Mouse (Mus musculus): ENCODE measurements around the gene Sgsm2.

Sgsm2 gene

DNA sequence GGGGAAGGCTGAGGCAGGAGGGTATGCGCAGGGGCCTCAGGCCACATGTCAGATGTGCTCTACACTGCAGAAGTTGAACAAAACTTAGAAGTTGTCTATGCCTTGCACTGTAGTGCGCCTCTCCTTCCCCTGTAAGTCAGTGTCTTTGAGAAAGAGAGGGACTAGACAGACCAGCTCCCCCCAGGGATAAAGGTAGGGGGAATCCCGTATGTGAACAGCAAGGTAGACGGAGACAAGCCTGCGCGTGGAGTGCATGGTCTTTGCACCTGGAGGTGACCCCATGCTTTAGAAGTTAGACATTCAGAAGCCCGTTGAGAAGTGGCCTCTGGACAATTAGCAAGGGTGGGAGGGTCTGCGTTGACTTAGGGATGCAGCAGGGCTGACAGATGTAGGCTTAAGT, 56.1 kb downstream of the Sgsm2 start:
- DNase-seq = no peak

DNA sequence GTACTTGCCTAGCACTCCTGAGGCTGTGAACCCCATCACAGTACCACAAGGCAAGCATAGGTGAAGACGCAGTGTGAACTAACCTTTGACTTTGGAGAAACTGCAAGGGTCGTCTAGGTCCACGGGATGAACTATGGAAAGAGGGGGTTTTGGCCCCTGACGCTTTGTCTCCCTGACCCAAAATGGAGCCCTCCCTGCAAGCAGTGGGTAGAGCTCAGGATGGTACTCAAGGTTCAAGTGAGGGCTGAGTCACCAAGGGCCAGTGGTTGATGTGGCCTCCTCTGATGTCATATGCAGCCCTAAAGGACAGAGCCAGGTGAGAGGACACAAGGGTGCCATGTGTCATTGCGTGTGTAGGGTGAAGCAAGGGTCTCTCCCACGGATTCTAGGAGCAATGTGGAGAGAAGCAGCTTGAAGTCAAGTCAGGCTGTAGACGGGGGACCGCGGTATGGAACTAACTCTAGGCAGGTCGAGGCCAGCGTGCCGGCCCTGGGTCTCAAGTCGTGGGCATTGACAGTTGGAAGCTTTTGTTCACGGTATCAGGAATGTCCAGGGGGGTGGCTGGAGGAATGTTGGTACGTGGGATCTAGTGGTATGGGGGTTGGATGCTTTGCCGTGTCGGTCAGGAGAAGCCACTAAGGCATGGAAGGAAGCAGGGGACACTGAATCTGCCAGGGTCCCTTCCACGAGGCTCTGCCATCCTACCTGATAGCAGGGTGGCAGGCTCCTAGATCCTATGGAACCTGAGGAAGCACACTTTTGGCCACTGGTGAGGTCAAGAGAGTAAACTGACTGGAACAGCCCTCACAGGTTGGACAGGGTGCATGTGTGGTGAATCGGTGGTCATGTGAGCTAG, 56.8 kb downstream of the Sgsm2 start:
- DNase-seq = no peak

DNA sequence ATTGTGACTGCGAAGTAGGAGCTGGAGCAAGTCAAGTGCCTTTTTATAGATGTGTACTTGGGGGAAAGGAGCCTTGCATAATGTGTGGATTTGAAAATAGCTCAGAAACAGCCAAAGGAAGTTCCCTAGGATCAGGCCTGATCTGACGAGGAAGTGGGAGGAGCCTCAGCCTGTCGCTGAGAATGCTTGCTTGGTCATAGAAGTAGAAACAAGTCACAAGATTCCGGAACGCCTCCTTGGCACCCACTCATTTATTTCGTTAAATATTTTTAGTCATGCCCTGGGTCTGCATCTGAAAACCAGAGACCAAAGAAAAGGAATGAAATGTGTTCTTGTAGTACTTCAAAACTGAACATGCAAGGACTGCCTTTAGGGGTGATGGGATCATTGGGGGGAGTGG, 57.9 kb downstream of the Sgsm2 start:
- peak; percentile 78 to 81 for DNase-seq

DNA sequence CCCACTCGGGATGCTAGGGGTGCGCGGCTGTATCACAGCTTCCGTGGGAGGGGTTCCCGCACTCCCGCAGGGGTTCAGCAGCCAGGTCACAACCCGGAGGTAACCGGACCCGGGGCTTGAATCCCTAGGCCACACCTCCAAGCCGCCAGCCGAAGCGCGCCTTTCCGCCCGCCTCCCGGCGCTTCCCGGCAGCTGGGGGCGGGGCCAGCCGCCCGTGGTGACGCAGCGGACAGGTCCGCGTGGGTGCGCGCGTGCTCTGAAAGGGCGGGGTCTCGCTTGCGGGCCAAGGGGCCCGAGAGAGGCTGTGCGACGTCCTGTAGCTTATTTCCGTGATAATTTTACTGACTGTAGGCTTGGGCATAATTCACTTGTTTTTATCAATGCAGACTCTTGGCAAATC, 58.4 kb downstream of the Sgsm2 start:
- peak; percentile 97 to 98 for DNase-seq

DNA sequence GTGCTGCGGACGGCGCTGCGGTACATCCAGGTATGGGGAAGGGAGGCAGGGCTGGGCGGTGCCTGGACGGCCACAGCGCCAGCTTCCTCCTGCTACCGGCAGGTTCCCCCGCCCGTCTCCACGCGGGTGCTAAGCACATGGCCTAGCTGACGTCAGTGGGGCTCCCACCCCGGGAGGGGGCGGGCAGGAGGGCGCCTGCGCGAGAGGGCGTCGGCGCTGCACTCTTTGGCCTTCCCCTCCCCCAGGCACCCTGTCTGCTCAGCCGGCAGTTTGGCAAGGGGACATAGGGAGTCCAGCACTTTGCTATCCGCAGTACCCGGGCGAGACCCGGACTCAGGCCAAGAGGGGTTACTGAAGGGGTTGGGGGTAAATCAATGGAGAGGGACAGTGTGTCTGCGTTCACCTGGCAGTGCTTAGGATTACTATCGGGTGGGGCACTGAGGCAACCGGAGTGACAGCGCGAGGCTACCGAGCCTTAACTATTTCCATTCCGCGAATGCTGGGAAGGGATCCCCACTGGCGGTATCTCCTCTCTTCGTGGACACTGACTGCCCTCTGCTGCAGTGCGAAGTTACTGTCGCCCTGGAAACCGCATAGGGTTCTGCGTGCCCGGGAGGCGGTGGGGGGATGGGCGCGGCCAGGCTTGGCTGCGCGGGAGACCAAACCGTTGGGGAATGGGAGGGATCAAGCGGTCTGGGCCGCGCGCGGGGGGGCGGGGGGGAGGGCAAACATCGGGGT, 59.0 kb downstream of the Sgsm2 start:
- peak; percentile 99 for DNase-seq

DNA sequence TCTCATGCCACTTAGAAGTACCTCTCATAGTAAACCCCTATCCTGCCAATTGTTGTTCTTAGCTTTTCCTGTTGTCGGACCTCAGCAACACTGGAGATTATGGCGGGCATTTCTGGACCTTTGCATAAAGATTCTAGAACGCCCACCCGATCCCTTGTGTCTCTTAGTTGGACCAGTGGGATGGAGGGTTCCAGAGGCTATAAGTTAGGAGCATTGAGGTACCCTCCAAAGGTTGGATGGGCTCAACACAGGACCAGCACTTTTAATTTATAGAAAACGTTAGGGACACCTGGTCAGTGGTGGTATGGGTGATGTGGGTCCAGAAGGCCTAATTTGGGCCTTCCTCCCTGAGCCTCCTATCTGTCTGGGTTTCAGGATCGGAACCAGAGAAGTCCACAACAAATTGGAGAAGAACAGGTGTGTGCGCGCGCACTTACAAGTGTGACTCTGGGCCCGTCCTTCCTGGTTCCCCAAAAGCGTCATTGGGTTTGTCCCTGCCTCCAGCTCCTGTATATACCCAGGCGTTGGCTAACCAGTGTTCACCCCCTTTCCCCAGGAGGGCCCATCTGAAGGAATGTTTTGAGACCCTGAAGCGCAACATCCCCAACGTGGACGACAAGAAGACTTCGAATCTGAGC, 59.7 kb downstream of the Sgsm2 start:
- DNase-seq = no peak

DNA sequence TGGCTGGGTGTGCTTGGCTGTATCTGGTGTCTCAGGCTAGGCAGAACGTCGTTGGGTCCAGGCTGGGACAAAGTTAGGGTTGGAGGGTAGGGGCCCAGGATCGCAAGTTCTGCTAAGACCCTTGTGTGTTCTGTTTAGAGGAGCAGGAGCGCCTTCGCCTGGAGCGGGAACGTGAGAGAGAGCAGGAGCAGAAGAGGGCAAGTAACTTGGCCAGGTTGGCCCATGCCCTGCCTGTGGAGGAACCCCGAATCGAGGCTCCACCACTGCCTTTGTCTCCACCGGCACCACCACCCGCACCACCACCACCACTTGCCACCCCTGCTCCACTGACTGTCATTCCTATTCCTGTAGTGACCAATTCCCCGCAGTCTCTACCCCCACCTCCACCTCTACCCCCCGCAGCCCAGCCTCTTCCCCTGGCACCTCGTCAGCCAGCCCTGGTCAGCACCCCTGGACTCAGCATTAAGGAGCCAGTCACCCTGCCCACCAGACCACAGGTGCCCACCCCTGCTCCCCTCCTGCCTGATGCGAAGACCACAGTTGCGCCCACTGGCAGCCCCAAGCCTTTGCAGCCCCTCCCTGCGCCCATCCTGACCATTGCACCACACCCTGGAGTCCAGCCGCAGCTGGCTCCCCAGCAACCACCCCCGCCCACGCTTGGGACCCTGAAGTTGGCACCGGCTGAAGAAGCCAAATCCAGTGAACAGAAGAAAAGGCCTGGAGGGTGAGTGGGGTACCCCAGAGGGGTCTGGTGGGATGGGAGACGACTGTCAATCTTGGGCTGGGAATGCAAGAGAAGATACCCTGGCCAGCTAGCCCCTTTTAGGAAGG, 60.4 kb downstream of the Sgsm2 start:
- DNase-seq = peak in 1 of 2 experiments; percentile 5

DNA sequence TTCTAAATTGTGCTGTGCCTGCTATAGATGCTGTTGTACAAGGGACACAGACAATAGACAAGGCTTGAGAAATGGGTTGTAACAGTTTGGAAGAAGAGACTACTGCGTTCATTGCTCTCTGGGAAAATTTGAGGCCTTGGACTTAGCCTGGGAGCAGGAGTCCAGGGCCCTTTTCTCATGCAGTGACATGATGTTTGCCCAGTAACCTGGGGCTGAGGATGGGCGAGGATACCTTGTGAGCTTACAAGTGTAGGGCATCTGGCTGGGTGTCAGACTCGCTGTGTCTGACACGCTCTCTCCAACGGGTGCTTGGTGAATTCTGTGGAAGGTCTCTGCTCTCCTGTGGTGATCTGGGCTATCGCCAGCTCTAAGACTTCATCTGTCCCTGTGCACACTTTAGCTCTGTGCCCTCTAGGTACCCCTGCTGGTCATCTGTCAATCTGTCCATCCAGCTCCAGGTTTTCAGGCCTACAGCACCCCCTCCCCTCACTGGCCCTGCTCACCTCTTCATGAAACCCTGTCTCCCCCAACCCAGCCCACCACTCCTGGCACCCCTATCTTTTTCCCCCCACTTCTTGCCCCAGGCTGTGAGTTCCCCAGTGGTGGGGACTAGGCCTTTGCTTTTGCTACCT, 61.2 kb downstream of the Sgsm2 start:
- no peak for DNase-seq

DNA sequence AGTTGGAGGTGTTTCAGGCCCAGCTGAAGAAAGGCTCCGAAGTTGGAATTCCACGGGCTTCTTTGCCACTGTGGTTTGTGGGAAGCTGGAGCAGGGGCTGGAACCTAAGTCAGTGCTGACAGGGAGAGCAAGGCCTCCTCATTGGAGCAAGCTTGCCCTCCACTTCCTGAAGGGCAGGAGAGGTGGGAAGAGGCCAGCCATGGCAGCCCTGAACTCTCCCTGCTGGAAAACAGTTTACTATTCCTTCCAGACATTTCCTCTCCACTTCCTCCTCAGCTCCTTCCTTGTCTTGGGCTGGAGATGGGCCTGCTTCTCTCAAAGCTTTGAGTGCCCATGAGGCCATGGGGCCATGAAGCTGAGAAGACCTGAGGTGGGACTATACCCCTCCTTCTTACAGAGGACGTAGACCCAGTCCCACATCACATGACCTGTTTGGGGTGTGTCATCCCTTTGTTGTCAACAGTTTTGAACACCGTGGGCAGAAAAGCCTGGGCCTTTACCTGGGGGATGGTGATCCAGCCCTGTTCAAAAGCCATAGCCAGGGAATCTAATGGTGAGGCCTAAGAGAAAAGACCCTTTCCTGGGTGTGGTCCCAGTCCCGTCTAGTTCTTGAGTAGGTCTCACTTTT, 62.1 kb downstream of the Sgsm2 start:
- no peak for DNase-seq

DNA sequence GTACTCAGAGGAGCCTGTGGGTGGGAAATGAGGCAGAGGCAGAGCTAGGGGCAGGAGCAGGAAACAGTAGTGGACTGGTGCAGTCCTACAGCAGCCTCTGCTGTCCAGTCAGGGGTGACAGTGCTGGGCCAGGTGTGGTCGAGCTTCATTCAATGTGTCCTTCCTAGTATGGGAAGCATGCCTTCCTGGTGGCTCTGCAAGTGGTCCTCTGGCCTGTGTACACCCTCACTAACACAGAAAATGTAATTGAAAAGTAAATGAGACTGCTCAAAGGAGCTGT, 62.6 kb downstream of the Sgsm2 start:
- DNase-seq = no peak

DNA sequence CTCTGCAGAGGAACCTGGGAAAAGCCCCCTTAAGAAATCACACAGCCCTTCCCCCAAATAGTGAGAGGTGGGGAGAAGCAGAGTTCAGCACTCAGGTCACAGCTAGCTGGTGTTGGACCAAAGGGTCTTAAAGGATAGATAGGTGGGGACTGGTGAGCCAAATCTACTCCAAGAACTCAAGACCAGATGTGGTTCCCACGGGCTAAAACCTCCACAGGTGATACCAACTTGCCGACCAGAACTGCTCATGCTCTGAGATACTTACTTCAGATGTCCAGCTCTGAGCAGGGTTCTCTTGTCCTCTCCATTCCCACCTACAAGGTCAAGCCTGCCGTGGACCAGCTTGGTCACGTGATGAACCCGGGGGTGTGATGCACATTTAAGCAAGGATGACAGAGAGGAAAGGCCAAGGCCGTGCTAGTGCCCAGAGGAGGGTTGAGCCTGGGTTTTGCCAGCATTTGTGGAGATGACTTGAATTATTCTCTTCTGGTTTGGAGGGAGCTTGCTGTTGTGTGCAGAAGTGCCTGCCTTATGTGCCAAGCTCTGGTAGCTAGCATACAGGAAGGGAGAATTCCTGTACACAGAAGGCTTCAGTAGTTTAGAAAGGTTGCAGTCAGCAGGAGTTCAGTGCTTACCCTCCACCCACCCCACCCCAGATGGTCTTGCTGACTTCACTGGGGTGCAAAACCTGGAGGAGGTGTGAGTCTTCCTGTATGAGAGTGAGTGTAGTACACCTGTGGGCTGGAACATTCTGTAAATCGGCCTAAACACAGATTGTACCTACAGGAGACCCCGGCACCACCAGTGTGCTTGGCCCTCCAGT, 63.1 kb downstream of the Sgsm2 start:
- peak in 1 of 2 experiments; percentile 10 for DNase-seq

DNA sequence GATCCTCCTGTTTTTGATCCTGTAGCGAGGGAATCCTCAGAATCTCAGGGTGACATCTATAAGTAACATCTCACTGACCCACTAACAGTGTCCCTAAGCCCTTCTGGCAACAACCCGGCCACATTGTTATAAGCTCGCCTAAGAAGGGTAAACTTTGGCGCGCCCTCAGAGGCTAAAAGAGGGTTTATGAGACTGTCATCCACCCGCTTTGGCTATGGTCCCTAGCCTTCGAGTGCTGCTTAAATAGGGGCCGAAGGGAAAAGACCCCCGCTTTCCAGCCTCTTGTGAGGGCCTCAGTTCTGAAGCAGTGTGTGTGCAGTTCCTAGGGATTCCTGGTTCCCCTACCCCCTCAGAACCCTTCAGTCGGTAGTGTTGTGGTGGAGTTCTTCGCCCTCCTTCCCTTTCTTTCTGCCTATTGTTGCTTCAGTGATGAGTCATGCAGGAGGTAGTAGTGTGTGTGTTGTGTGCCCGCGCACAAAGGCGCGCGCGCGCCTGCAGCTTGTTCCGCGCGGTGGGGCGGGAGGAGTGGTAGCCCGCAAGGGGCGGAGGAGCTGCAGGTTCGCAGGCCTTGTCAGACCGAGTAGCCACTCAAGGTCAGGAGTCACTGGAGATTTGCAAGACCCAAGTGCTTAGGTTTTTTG, 64.2 kb downstream of the Sgsm2 start:
- DNase-seq = peak; percentile 76

DNA sequence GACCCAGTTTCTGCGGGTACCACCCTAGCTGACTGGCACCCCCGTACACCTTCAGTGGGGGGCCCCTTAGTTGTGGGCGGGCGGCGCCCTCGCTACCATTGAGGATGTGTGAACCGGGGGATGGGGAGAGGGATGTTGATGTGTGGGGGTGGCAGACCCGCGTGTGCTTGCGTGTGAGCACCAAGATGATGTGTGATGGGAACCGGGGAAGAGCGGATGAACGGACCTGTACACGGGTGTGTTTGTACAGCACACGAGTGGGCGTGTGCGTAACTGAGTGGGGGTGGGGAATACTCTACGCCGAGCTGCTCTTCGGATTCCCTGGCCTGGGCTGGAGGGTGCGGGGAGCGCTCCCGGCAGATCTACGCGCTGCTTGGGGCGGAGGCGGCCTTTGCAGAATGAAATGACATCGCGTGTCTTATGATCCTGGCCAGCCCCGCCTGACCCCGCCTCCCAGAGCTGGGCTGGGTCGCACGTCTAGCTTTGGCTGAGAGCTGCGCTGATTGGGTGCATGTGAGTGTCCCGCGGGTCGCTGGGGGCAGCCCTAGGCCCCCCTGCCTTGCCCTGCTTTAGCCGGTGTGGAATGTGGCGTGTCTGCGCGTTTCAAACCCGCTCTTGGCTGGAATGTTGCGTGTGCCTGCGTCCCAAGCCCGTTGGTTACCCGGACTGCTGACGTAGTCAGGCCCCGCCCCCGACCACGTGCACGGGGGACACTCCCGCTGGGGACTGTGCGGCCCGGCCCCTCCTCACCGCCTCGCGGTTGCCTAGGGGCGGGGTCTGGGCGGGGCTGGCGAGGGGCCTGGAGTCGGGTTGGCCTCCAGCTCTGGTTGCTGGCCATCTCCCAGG, 65.0 kb downstream of the Sgsm2 start:
- DNase-seq = peak; percentile 100

DNA sequence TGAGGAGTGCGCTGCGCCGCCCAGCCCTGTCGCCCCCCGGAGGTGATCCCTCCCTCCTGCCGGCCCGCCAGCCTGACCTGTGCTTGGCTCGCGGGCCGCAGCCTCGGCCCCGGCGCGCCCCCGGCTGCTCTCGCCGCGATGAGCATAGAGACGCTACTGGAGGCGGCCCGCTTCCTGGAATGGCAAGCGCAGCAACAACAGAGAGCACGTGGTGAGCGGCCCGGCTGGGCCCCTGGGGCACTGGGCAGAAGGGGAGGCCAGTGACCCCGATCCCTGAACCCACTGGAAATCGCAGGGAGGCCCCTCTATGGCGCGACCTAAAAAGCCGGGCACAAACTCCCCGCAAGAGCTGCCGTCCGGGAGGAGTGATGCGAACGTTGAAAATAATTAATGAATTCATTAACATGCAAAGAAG, 65.7 kb downstream of the Sgsm2 start:
- peak; percentile 72 to 75 for DNase-seq

DNA sequence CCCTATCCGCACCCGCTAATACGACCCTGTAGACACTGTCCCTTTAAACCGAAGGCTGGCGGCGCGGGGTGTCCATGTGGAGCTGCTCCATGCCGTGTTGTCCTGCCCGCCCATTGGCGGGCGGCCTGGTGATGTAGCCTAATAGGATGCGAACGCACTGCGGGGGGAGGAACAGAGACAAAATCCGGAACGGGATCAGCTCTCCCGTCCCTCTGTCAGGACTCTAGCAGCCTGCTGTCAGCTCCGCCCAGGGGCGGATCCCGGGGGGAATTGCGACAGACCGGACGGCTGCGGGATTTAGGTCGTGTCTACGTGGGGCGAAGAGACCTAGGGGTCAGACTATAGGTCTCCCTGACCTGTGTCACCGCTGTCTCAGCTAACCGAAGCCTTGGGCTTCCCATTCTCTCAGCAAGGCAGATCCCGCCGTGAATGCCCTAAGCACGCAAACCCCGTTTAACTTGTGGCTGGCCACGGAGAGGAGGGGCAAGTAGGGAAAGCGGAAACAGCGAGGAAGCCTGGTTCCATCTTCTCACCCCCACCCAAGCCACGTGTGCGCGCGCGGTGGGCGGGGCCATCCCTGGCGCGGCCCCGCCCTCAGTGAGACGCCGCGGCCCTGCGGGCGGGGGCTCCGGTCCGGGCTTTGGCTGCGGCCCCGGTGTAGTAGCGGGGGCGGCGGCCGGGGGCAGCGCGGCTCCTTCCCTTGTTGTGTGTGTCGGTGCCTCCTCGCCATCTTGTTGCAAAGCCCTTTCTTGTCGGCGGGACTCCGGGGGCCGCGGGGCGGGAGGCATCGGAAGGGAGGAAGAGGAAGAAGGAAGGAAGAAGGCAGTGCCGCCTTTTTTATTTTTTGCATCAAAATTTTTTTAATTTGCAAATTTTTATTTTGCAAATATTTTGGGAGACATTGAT, 66.4 kb downstream of the Sgsm2 start, which contains the start of gene Mnt:
Mnt (plus strand) TSS at position 665 of the 906 bp plus-strand sequence.
- DNase-seq = peak; percentile 95

DNA sequence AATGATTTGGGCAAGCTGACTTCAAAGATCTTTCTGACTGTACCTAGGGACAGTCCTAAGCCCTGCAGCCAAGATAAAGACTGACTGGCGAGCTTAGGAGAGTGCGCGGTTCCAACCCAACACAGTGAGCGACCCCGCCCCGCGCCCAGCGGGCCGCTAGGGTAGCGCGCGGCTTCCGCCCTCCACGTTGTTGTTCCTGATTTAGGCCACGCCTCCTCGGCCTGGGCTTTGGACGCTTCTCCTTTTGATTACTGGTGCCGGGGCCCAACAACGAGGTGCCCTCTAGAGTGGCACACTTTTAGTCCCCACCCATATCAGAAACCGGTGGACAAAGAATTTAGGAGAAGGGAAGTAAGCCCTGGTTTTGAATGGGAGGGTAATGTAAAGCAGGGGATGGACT, 67.0 kb downstream of the Sgsm2 start:
- DNase-seq = peak; percentile 95 to 96

DNA sequence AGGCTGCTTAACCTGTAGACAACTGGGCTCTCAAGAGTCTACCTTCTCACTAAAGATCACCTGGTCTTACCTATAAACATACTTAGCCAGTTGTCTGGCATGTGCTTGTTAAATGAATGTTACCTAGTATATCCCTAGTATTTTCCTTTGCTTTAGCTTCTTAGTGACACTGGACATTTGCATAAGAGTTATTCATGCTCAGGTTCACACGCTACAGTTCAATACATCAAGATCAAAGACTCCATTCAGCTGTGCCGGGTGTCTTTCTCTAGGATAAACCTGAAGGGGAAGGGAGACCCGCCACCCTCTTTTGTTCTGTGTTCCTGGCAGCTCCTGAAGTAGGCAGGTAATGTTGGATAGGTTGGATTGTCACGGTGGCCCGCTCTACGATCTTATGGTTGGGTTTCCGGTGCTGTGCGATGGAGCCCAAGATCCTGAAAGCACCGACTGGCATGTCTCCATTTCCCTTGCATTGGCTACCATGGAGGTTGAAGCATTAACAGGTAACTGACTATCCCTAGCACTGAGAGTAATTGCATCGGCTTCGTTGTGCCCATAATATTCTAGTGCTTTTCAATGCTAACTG, 67.8 kb downstream of the Sgsm2 start:
- DNase-seq = peak; percentile 49 to 53

DNA sequence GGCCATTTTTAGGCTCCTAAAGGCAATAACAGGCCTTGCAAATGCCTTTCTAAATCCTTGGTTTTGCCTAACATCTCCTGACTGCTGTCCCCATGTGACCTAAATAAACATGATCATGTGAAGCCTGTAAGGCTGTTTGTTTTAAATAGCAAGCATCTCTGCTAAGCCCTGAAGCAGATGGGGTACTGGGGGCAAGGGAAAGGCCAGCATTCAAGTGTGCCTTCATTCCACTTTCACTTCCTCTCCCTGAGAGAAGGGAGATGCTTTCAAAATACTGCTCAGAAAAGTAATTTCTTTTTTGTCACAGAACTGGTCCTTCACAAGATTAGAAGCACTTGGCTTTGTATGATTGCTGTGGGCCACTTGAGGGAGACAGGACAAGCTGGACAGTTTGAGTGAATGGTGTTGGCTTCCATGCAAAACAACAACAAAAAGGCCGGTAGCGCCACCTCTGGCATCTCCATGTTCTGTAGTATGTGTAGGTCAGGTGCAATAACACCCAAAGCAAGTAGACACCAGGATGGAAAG, 68.4 kb downstream of the Sgsm2 start:
- peak; percentile 73 to 74 for DNase-seq
